26 mouse cellular contexts compared by ENCODE assay signal in the genomic region with DNA sequence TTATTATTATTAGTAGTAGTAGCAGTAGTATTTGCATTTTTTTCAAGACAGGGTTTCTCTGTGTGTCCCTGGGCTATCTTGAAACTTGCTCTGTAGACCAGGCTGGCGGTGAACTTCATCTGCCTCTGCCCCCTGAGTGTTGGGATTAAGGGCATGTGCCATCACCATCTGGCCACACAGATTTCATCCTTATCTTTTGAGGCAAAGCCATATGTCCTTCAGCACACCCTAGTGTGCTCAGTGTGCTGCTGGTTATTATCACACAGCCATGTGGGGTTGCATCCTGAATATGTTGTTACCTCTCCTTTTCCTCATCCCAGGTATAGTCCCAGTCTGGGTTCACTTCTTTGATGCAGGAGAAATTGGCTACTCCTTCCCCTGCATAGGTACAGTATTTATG. TPM values are rescaled to one million over a fixed set of nuclear protein-coding genes. Genes with fewer than 3 reads are reported as not detected.
DNase-seq lines count a peak whose midpoint lies in the region; ATAC-seq lines count a peak whose summit lies in the region.
"Had no signal": no experiment of that assay in that cellular context is flagged by ENCODE, and none has a peak within 500 bp of the region (broad histone marks: within the 10 kb centered on the region; RNA-seq: fewer than 3 reads in every experiment).

No protein-coding gene starts in this region.

- H3K9ac ChIP-seq in heart, embryonic 12.5 days = no peak overlapping the region
- H3K9ac ChIP-seq: hindbrain, embryonic 12.5 days had no signal

- H3K4me2 ChIP-seq in heart, embryonic 12.5 days = no peak overlapping the region
- H3K4me2 ChIP-seq: hindbrain, embryonic 12.5 days had no signal

- no peaks in the 10 kb centered on the region for H3K36me3 ChIP-seq in heart, embryonic 12.5 days
- H3K36me3 ChIP-seq: embryonic facial prominence, embryonic 10.5 days; forebrain, embryonic 10.5 days; hindbrain, embryonic 12.5 days had no signal

- DNase-seq in retina, postnatal 1 day = peak; percentile 58
- no peak for DNase-seq in retina, embryonic 14.5 days (ENCODE audit: low spot score)
- DNase-seq in cerebellum, adult 9-10 months = peak; percentile 61
- peak; percentile 36 to 60 for DNase-seq in cerebellum, postnatal 25 days
- DNase-seq in kidney, adult 9 months = no peak
- no peak for DNase-seq in left cerebral cortex, postnatal 4 days
- DNase-seq: adrenal gland, postnatal 14 days; gastrocnemius, adult 2 months; gastrocnemius, postnatal 36 days; heart, adult 11 months; heart, postnatal 10 days; heart, postnatal 4 days; kidney, adult 18-20 months had no signal

- no peak overlapping the region for H3K4me3 ChIP-seq in heart, embryonic 12.5 days
- H3K4me3 ChIP-seq: embryonic facial prominence, embryonic 10.5 days; erythroblast, embryonic 14.5 days; forebrain, embryonic 10.5 days; gastrocnemius, adult 2 months; hindbrain, embryonic 12.5 days had no signal

- H3K27me3 ChIP-seq in heart, embryonic 12.5 days (replicated peaks) = peaks cover 46% of the 10 kb centered on the region

- WGBS in heart, embryonic 12.5 days = 52% methylated on average over 1 of the region's 1 CpGs

- no peaks in the 10 kb centered on the region for H3K4me1 ChIP-seq in heart, embryonic 12.5 days (replicated peaks)

- intact Hi-C loops in left cerebral cortex, postnatal 4 days (cut with DNase I) = no loop called here

- no peak for ATAC-seq in heart, embryonic 12.5 days (ENCODE audit: insufficient number of reproducible peaks, low FRiP score)
- ATAC-seq: activated CD4-positive, CD25-positive, alpha-beta regulatory T cell, adult 4 months; forebrain, embryonic 14.5 days; hindbrain, postnatal 0 days; Patski had no signal

- no peaks in the 10 kb centered on the region for H3K9me3 ChIP-seq in heart, embryonic 12.5 days (replicated peaks)
- H3K9me3 ChIP-seq: embryonic facial prominence, embryonic 10.5 days; forebrain, embryonic 10.5 days; hindbrain, embryonic 12.5 days had no signal

- no peak overlapping the region for H3K27ac ChIP-seq in heart, embryonic 12.5 days (ENCODE audit: poor library complexity, severe bottlenecking)
- H3K27ac ChIP-seq: embryonic facial prominence, embryonic 10.5 days; forebrain, embryonic 10.5 days; gastrocnemius, adult 2 months; hindbrain, embryonic 12.5 days; hindbrain, postnatal 0 days had no signal

RNA-seq across cellular contexts. Expression of gene Six2, which starts 28.1 kb away (rescaled TPM):
- polyA plus RNA-seq in heart, embryonic 12.5 days (2016; fragmentation: Nextera tagmentation; extraction: Ambion mirVana) = 0.18 and 0.26 TPM in 2 replicates
- total RNA-seq in left cerebral cortex, postnatal 4 days (2021) = 1 to 10 TPM; 1.4 to 1.8 TPM
- total RNA-seq: adrenal gland, adult 18-20 months; adrenal gland, postnatal 14 days had no signal
- polyA plus RNA-seq: activated CD4-positive, CD25-positive, alpha-beta regulatory T cell, adult 4 months; erythroblast, embryonic 14.5 days; Patski had no signal

RNA-seq across cellular contexts. Expression of gene Six3, which starts 46.6 kb away (rescaled TPM):
- polyA plus RNA-seq in heart, embryonic 12.5 days (2016; fragmentation: Nextera tagmentation; extraction: Ambion mirVana) = not detected in 2 replicates
- 1 to 10 TPM; 2.4 to 6.4 TPM for total RNA-seq in left cerebral cortex, postnatal 4 days (2021)
- total RNA-seq: adrenal gland, adult 18-20 months; adrenal gland, postnatal 14 days; CH12.LX; gastrocnemius, adult 2 months; gastrocnemius, postnatal 36 days; heart, postnatal 10 days; heart, postnatal 4 days had no signal
- polyA plus RNA-seq: activated CD4-positive, CD25-positive, alpha-beta regulatory T cell, adult 4 months; erythroblast, embryonic 14.5 days; heart, embryonic 14.5 days; intestine, embryonic 14.5 days had no signal

Comparison
In these comparisons a context has a peak if more than half of its experiments do, and no peak if none do; other contexts are left out.
1. DNase-seq: peak in retina, postnatal 1 day (single experiment), cerebellum, adult 9-10 months (single experiment) and cerebellum, postnatal 25 days (2 of 2); none in retina, embryonic 14.5 days (single experiment), kidney, adult 9 months (single experiment) and left cerebral cortex, postnatal 4 days (single experiment).